Mouse (Mus musculus): Measurements from ENCODE around the gene Olfr95.

DNA sequence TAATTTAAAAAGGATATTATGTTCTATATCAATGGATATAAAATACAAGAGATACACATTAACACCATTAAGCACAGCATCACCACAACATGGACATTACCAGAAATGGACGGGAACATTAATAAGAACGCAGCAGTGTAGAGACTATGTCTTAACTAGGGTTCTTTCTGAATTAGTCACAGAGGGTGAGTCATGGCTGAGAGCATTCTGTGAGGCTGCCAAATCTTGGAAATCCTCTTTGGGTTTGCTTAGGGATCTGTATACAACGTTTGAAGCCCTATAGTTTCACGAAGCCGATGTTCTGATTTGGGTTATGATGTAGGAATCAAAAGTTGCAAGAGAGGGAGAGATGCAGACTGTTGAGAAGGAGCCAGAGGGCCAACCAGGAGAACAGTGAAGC is 18.1 kb downstream of the Olfr95 start:
- TF ChIP-seq CTCF (IDR thresholded peaks at IDR 0.05; ENCODE audit: borderline replicate concordance, insufficient read depth, low read length) = no peak
- no peak for TF ChIP-seq POLR2A (IDR thresholded peaks at IDR 0.05; ENCODE audit: low read depth, low read length)

Measured in embryonic fibroblast, embryonic 13.5 days (primary cell).